Mouse (Mus musculus): ENCODE data around the gene Zfp414. TPM values are rescaled to one million over a fixed set of nuclear protein-coding genes. Genes with fewer than 3 reads are reported as not detected.

Zfp414 gene
- polyA plus RNA-seq, 1 experiment from 2014 or later = 51.4 TPM

DNA sequence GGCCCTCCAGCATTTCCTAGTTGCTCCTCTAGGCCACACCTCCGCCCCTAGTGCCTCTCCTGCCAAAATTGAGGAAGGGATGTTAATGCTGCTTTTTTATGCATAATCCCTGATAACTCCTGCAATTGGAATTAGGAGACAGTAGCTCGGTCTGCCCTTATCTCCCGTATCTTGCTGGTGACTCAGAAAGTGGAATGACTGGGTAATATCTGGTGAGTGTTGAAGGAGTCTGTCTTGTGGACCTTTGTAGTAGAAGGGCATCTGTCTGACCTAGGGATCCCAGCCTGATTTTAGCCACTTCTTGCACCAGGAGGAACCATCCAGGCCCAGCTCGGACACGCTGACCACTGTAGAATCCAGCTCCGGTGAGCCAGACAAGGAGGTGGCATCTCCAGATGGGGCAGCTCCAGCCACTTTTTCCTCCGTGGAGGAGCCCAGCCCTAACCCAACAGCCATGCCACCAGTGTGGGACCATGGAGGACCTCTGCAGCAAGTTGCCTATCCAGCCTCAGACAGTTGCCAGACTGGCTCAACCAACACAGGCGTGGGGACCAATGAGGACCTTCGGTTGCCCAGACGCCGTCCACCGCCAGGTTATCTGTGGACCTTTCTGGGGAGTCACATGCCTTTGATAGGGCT is 716 bp downstream of the Zfp414 start:
- Histone ChIP-seq H3K27me3 (no peaks in the 10 kb centered on the region), H3K9ac (peak overlapping the region; percentile 84), H3K27ac (peak overlapping the region; percentile 98), H3K4me1 (peaks cover 19% of the 10 kb centered on the region), H3K36me3 (peaks cover 38% of the 10 kb centered on the region), H3K9me3 (no peaks in the 10 kb centered on the region), H3K4me2 (replicated peaks) (peak overlapping the region; percentile 75), H3K4me3 (peak overlapping the region; percentile 67)
- no peak; the same call in 1 of the 2 replicates for ATAC-seq (ENCODE audit: low FRiP score, low read depth)
- 69% methylated on average over 12 of the region's 12 CpGs for WGBS

DNA sequence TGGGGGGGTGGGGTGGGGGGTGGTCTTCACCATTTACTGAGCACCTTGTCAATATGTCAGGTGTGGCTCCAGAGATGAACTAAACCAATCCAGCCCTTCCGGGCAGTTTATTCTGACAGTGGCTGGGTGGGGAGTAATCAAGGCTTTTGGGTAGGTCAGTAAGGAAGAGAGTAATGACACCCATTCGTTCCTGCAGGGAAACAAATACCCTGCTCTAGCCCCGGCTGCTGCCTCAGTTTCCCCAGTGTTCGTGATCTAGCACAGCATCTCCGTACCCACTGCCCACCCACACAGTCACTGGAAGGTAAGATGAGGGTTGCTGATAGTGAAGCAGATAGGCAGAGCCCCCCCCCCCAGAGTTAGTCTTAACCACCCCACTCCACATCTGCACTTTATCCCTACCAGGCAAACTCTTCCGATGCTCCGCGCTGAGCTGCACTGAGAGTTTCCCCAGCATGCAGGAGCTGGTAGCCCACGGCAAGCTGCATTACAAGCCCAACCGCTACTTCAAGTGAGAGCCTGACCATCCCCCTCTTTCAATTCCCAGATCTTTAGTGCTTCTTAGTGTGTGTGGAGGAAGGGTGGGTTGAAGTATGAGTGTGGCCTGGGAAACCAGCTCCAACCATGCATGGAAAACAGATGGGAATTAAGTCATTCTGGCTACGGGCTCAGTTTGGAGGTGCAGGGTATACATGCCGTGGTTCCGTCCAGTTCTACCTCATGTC is 1.4 kb downstream of the Zfp414 start:
- H3K27me3 ChIP-seq = no peaks in the 10 kb centered on the region
- WGBS = 76% methylated on average over 13 of the region's 13 CpGs
- peaks cover 19% of the 10 kb centered on the region for H3K4me1 ChIP-seq
- H3K9ac ChIP-seq = peak overlapping the region; percentile 13; the same call in 1 of the 2 replicates
- peak overlapping the region; percentile 75 for H3K4me2 ChIP-seq (replicated peaks)
- H3K9me3 ChIP-seq = no peaks in the 10 kb centered on the region
- no peak overlapping the region for H3K27ac ChIP-seq
- H3K36me3 ChIP-seq = peaks cover 38% of the 10 kb centered on the region
- no peak overlapping the region for H3K4me3 ChIP-seq
- no peak for ATAC-seq (ENCODE audit: low FRiP score, low read depth)

DNA sequence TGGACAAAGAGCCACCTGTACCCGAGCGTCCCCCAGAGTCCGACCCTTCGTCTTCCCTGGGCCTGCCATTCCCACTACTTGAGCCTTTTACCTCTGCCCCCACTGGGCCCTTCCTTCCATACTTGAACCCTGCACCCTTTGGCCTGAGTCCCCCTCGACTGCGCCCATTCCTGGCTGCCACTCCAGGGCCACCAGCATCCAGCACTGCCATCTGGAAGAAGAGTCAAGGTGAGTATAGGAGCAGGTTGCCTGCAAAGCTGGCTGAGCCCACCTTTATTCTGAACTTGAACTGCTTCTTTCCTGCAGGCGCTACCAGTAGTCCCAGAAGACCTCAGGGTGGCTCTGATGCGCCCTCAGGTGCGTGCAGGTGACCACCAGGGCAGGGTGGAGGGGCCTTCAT is 2.3 kb downstream of the Zfp414 start:
- H3K36me3 ChIP-seq = peaks cover 38% of the 10 kb centered on the region

DNA sequence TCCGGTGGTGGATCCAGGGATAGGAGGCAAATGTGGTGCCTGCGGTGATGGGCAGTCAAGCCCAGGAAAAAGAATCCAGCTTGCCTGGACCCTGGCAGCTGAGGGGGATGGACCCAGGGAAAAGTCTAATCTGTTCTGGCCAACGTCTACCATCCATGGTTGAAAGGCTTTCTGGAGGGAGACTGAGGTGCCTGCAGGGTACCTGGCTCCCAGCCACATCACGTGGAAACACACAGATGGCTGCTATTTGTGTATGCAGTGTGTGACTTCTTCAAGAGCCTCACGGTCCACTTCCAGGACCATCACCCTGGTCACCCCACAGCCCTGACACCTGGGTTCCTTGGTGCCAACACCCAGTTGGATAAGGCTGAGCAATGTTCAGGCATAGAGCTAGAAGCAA is 2.9 kb downstream of the Zfp414 start:
- H3K36me3 ChIP-seq = peaks cover 41% of the 10 kb centered on the region
- H3K27ac ChIP-seq = no peak overlapping the region
- ATAC-seq (ENCODE audit: low FRiP score, low read depth) = no peak
- H3K9me3 ChIP-seq = no peaks in the 10 kb centered on the region
- H3K4me1 ChIP-seq = peaks cover 19% of the 10 kb centered on the region
- H3K4me3 ChIP-seq = no peak overlapping the region
- no peak overlapping the region for H3K4me2 ChIP-seq (replicated peaks)
- 86% methylated on average over 5 of the region's 5 CpGs for WGBS
- H3K9ac ChIP-seq = no peak overlapping the region
- no peaks in the 10 kb centered on the region for H3K27me3 ChIP-seq

More for the DNA sequence above, 2.3 kb downstream of the Zfp414 start:
- ATAC-seq (ENCODE audit: low FRiP score, low read depth) = no peak
- 0 out of 2 replicates have a peak overlapping the region, but pooled peaks have one; percentile 19 for H3K9ac ChIP-seq
- H3K27ac ChIP-seq = no peak overlapping the region
- peaks cover 19% of the 10 kb centered on the region for H3K4me1 ChIP-seq
- no peak overlapping the region for H3K4me2 ChIP-seq (replicated peaks)
- 96% methylated on average over 9 of the region's 9 CpGs for whole genome bisulfite sequencing
- H3K4me3 ChIP-seq = no peak overlapping the region
- no peaks in the 10 kb centered on the region for H3K27me3 ChIP-seq
- no peaks in the 10 kb centered on the region for H3K9me3 ChIP-seq

DNA sequence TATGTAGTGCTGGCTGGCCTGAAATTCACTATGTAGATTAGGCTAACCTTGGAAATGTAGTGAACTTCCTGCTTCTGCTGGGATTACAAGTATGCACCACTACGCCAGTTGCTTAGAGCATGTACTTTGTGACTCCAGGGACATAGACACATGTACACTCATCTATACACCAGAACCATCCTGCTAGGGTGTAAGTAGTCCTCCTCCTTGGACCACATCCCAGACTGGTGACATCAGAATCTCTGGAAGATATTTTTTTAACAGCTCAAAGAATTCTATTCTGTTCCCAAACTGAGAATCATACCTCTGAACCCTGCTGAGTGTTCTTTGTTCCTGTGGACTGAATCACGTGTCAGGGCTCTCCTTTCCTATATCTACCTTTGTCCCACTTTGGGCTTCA is 8.1 kb downstream of the Zfp414 start:
- no peaks in the 10 kb centered on the region for H3K27me3 ChIP-seq
- WGBS = 84% methylated on average over 2 of the region's 2 CpGs
- no peaks in the 10 kb centered on the region for H3K9me3 ChIP-seq
- no peaks in the 10 kb centered on the region for H3K4me1 ChIP-seq
- H3K36me3 ChIP-seq = peaks cover 48% of the 10 kb centered on the region
- no peak overlapping the region for H3K4me2 ChIP-seq (replicated peaks)
- ATAC-seq (ENCODE audit: low FRiP score, low read depth) = no peak
- H3K9ac ChIP-seq = no peak overlapping the region
- H3K27ac ChIP-seq = no peak overlapping the region
- H3K4me3 ChIP-seq = no peak overlapping the region

DNA sequence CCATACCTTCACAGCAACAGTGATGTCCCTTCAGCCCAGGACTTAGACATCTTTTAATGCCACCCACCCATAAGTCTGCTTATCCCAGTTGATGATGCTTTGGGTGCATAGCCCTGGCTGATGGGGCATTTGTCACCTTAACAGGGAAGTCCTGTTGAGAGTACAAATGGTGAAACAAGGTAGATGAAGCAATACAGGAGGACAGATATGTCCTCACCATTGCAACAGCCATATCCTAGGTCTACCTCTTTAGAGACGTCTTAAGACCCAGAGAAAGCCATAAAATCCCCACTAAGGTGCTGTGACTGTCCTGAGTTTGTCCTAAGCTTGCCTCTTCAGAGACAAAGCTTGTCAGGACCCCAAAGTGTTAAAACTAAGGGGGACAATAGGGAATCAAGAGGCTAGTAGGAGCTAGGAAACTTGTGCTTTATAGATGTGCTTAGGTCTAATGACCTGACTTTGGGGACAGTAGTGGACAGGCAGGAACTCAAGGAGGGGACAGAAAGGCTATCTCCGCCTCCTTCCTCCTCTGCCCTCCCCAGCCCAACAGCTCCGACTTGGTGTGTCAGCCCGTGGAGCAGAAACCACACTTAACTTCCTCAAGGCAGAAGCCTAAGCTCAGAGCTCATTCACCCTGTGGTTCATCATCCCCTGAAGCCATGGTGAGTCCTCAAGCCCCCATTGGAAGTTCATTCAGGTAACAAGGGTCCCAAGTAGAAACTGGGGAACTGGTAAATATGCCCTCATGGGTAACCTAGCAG is 8.8 kb downstream of the Zfp414 start, which contains the start of gene Pram1:
Pram1 (plus strand) TSS at position 541 of the 761 bp plus-strand sequence.
- ATAC-seq (ENCODE audit: low FRiP score, low read depth) = no peak
- Histone ChIP-seq H3K36me3 (peaks cover 46% of the 10 kb centered on the region), H3K9me3 (no peaks in the 10 kb centered on the region)

DNA sequence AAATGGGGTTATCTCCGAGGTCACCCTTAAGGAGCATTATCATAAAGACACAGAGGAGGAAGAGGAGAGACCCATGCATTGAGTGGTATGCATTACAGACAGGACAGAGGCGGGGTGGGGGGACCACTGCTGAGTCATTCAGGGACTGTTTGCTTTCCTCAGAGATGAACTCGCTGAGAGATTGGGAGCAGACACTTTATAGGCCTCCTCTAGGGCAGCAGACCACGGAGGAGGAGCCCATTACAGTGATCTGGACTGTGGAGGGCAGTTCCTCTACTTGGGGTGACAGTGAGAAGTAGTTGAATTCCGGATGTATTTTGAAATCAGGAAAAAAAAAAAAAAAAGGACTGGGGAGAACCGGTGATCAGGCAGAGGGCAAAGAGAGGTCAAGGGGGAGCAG is 10.9 kb downstream of the Zfp414 start:
- no peak overlapping the region for H3K27ac ChIP-seq
- 77% methylated on average over 6 of the region's 6 CpGs for WGBS
- no peak overlapping the region for H3K4me2 ChIP-seq (replicated peaks)
- H3K9ac ChIP-seq = no peak overlapping the region
- no peak overlapping the region for H3K4me3 ChIP-seq
- no peaks in the 10 kb centered on the region for H3K4me1 ChIP-seq
- no peaks in the 10 kb centered on the region for H3K9me3 ChIP-seq
- no peak for ATAC-seq (ENCODE audit: low FRiP score, low read depth)
- H3K27me3 ChIP-seq = no peaks in the 10 kb centered on the region
- H3K36me3 ChIP-seq = peaks cover 53% of the 10 kb centered on the region

More for the DNA sequence above, 8.8 kb downstream of the Zfp414 start, which contains the start of gene Pram1:
- no peaks in the 10 kb centered on the region for H3K27me3 ChIP-seq
- 90% methylated on average over 4 of the region's 4 CpGs for WGBS
- no peaks in the 10 kb centered on the region for H3K4me1 ChIP-seq
- H3K27ac ChIP-seq = no peak within 1 kb of the TSS
- H3K4me3 ChIP-seq = no peak within 1 kb of the TSS
- H3K9ac ChIP-seq = no peak within 1 kb of the TSS
- no peak within 1 kb of the TSS for H3K4me2 ChIP-seq (replicated peaks)

DNA sequence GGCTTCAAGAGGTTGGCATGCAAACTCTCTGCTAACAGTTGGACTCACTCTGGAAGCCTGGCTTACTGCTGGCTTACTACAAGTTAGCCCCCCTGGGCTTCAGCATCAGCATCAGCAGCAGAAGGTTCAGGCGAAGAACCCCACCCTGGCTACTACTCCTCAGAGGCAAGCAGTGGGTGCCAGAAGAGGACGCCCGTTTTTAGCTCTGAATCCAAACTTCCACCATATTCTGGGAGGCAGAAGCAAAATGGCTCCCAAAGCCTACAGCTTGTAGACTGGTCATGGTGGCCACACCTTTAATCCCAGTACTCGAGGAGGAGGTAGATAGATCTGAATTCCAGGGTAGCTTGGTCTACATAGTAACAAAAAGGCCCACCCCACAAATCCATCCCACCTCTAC is 15.2 kb downstream of the Zfp414 start:
- WGBS = 94% methylated on average over 4 of the region's 4 CpGs
- Histone ChIP-seq H3K27ac (no peak overlapping the region), H3K36me3 (peaks cover 76% of the 10 kb centered on the region), H3K9me3 (no peaks in the 10 kb centered on the region), H3K27me3 (no peaks in the 10 kb centered on the region), H3K4me1 (no peaks in the 10 kb centered on the region), H3K9ac (no peak overlapping the region), H3K4me2 (replicated peaks) (no peak overlapping the region), H3K4me3 (no peak overlapping the region)
- ATAC-seq (ENCODE audit: low FRiP score, low read depth) = no peak

DNA sequence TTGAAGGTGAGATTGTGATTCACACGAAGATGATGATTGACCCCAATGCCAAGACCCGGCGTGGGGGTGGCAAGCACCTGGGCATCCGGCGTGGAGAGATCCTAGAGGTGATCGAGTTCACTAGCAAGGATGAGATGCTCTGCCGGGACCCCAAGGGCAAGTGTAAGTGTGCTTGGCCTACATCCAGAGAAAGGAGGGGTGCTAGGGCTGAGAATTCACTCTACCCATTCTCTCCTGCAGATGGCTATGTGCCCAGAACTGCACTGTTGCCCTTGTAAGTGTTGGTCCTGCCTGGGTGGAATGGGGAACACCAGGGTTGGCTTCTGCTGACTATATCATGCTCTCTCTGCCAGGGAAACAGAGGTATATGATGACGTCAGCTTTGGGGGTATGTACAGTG is 16.2 kb downstream of the Zfp414 start:
- Histone ChIP-seq H3K9me3 (no peaks in the 10 kb centered on the region), H3K4me2 (replicated peaks) (no peak overlapping the region), H3K36me3 (peaks cover 84% of the 10 kb centered on the region), H3K27me3 (no peaks in the 10 kb centered on the region), H3K9ac (no peak overlapping the region), H3K4me1 (no peaks in the 10 kb centered on the region), H3K4me3 (no peak overlapping the region), H3K27ac (no peak overlapping the region)
- 95% methylated on average over 8 of the region's 8 CpGs for WGBS
- ATAC-seq (ENCODE audit: low FRiP score, low read depth) = no peak

DNA sequence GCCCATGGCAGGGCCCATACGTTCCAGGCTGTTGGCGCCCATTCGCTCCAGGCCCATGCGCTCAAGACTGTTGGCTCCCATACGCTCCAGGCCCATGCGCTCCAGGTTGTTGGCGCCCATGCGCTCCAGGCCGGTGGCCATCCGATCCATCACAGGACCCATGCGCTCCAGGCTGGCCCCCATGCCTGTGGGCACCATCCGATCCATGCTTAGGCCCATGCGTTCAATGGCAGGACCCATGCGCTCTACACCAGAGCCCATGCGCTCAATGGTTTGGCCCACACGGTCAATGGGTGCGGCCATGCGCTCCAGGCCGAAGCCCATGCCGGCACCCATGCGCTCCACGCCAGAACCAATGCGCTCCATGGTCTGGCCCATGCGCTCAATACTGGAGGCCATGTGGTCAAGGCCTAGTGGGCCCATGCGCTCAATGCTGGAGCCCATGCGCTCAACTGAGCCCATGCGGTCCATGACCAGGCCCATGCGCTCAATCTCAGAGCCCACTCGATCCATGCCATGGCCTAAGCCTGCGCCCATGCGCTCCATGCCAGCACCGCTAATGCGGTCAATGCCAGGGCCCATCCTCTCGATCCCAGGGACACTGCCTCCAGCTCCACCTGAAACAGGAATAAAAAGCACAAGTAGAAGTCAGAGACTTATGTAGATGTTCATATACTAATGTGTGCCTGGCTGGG is 21.0 kb downstream of the Zfp414 start:
- no peaks in the 10 kb centered on the region for H3K4me1 ChIP-seq
- H3K27me3 ChIP-seq = no peaks in the 10 kb centered on the region
- no peak overlapping the region for H3K9ac ChIP-seq
- WGBS = 98% methylated on average over 34 of the region's 34 CpGs
- ATAC-seq (ENCODE audit: low FRiP score, low read depth) = no peak
- H3K4me2 ChIP-seq (replicated peaks) = no peak overlapping the region
- H3K27ac ChIP-seq = no peak overlapping the region
- no peaks in the 10 kb centered on the region for H3K9me3 ChIP-seq
- H3K36me3 ChIP-seq = peaks cover 96% of the 10 kb centered on the region
- H3K4me3 ChIP-seq = no peak overlapping the region

DNA sequence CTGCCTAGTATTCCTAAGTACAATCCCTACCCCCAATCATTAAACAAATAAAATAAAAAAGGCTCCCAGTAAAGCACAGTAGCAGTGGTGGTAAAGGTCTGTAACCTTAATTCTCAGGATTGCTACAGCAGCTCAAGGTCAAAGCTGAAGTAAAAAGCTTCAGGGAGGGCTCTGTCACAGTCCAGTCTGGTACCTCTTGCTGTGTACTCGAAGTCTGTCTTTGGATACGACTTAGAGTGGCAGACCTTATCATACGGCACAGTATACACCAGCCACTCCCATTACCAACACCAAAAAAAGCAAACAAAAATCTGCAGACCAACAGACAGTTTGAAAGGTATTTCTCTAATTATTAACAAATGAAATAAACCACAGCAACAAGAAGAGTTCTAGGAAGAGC is 37.9 kb downstream of the Zfp414 start:
- Histone ChIP-seq H3K9ac (no peak overlapping the region), H3K4me1 (no peaks in the 10 kb centered on the region), H3K4me3 (no peak overlapping the region), H3K9me3 (no peaks in the 10 kb centered on the region), H3K27me3 (no peaks in the 10 kb centered on the region), H3K4me2 (replicated peaks) (no peak overlapping the region), H3K27ac (no peak overlapping the region), H3K36me3 (peaks cover 60% of the 10 kb centered on the region)
- ATAC-seq (ENCODE audit: low FRiP score, low read depth) = no peak
- 86% methylated on average over 3 of the region's 3 CpGs for WGBS

DNA sequence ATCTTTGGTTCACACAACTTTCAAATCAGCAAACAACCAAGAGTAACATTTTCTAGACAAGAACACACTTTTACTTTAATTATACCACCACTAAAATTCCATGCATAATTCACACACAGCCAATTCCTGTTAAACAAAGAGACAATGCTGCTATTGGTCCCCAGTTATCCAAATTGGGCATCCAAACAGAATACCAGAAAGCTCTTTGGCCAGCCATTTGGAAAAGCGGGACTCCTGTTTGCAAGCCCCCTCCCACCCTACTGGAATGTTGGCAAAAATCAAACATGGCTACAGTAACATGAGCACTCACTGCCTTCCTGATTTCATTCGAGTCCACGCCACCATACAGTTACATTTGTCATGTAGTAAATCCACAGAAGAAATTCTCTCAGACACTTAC is 40.8 kb downstream of the Zfp414 start:
- no peak overlapping the region for H3K4me3 ChIP-seq
- no peak overlapping the region for H3K4me2 ChIP-seq (replicated peaks)
- H3K4me1 ChIP-seq = no peaks in the 10 kb centered on the region
- H3K36me3 ChIP-seq = peaks cover 49% of the 10 kb centered on the region
- no peaks in the 10 kb centered on the region for H3K9me3 ChIP-seq
- no peaks in the 10 kb centered on the region for H3K27me3 ChIP-seq
- H3K27ac ChIP-seq = no peak overlapping the region
- WGBS = 91% methylated on average over 3 of the region's 3 CpGs
- no peak overlapping the region for H3K9ac ChIP-seq
- no peak for ATAC-seq (ENCODE audit: low FRiP score, low read depth)
